Mouse (Mus musculus): ENCODE measurements around the gene Ccsap.

Gene Ccsap

DNA sequence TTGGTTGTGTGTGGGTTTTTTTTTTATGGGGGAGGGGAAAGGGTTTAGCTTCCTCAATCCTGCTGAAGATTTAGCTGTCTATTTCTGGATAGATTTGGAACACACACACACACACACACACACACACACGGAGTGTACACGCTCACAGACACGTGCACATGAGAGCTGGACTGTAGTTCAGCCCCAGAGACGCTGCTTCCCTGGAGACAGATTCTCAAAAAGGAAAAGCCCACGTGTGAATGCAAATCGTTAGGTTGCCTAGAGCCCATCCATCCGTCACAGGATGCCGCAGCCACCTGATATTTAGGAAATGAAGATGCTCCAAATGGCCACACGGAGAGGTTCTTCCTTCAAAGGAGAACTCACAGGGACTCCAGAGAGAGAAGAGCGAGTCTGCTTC, 20.3 kb upstream of the Ccsap start:
- DNase-seq (ENCODE audit: low spot score in 2 of 2): no peak

- no peak for DNase-seq (ENCODE audit: low spot score in 2 of 2)
Observed at GRCm38 (mm10) chr8:123877865-123878264, 17.9 kb upstream of the Ccsap start.

GRCm38 (mm10) chr8:123874324-123874723, 14.3 kb upstream of the Ccsap start:
- no peak for DNase-seq (ENCODE audit: low spot score in 2 of 2)

DNA sequence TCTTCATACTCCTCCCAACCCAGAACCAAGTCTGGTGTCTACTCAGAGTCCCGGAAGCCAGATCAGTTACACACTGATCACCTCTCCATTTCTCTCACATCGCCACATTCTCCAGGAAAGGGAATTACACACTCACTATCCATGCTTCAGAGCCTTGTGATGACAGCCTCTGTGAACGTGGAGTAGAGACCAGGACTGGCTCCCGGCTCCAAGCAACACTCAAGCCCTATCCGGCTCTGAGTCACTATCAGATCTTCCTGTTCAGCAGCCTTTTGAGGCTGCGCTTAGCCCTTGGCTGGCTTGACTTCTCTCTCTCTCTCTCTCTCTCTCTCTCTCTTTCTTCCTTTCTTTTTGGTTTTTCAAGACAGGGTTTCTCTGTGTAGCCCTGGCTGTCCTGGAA, 13.4 kb upstream of the Ccsap start:
- DNase-seq (ENCODE audit: low spot score in 2 of 2): no peak

- no peak for DNase-seq (ENCODE audit: low spot score in 2 of 2)
Observed at GRCm38 (mm10) chr8:123872048-123872447, 12.0 kb upstream of the Ccsap start.

DNA sequence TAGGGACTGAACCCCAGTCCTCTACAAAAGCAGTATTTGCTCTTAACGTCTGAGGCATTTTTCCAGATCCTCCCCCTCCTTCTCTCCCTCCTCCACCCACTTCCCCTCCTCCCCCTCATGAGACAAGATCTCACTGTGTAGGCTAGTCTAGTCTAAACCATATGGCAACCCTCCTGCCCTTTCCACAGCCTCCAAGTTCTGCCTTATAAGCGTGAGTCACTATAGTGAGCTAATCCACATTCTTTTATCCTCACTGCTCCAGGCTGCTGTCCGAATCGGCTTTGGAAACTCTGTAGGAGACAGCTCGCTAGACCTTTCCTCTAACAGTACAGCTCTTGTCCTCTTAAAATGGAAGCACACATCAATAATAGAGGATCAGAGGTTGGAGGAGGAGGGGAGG, 7.0 kb upstream of the Ccsap start:
- no peak for DNase-seq (ENCODE audit: low spot score in 2 of 2)

DNA sequence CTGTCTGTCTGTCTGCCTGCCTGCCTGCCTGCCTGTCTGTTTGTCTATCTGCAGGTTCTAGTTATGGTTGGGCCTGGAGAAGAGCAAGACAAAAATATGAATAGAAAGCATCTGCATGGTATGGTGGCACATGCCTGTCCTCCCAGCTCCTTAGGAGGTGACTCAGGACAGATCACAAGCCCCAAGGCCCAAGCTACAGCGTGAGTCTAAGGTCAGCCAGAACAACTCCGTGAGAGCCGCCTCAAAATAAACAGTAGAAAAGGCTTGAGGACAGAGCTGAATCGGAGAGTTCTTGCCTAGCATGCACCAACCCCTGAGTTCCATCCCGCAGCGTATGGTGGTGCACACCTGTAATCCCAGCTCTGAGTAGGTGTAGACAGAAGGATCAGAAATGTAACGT, 5.8 kb upstream of the Ccsap start:
- no peak for DNase-seq (ENCODE audit: low spot score in 2 of 2)

- DNase-seq (ENCODE audit: low spot score in 2 of 2): no peak
Observed at GRCm38 (mm10) chr8:123860386-123860785, 377 bp upstream of the Ccsap start.

DNA sequence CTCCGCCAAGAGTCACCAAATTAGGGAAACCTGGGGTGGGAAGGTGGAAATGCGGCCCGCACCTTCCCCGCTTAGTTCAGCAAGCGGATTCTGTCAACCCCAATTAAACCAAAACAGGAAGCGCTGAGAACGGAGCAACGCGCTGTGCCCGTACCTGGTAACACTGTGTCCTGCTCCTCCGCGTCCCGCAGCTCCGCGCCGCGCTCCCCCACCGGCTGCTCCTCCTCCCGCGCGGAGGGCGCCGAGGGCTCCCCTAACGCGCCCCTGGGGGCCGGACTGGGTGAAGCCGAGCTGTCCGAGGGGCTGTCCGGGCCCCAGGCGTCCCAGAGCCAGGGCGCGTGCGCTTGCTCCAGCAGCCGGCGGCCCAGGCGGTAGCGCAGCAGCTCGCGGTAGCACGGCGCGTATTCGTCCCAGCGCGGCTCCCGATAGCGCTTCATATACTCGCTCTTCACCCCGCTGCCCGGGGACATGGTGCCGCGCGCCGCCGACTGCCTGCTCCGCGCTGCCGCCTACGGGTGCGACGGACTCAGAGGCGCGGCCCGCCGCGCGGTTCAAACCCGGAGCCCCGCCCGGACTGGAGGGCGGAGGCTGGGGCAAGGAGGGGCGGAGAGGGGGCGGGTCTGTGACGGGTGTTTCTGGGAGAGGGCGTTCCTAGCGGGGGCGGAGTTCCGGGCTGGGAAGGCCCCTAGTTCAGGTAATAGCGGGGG, 915 bp downstream of the Ccsap start:
- peak; percentile 91 to 92 for DNase-seq (ENCODE audit: low spot score in 2 of 2)

GRCm38 (mm10) chr8:123858574-123858940, 1.5 kb downstream of the Ccsap start:
- no peak for DNase-seq (ENCODE audit: low spot score in 2 of 2)

DNA sequence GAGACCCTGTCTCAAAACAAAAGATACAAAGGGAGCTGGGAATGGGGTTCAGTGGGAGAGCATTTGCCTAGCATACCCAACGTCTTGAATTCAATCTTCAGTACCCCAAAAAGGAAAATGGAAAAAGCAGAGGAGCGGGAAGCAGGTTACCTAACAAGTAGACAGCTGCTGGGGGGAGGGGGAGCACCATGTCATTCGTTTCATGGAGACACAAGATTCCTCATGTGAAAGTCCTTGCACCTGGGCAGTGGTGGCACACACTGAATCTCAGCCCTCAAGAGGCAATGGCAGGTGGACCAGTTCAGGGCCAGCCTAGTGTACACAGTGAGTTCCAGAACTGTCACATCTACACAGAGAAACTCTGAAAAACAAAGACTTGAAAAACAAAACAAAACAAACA, 2.6 kb downstream of the Ccsap start:
- no peak for DNase-seq (ENCODE audit: low spot score in 2 of 2)

DNA sequence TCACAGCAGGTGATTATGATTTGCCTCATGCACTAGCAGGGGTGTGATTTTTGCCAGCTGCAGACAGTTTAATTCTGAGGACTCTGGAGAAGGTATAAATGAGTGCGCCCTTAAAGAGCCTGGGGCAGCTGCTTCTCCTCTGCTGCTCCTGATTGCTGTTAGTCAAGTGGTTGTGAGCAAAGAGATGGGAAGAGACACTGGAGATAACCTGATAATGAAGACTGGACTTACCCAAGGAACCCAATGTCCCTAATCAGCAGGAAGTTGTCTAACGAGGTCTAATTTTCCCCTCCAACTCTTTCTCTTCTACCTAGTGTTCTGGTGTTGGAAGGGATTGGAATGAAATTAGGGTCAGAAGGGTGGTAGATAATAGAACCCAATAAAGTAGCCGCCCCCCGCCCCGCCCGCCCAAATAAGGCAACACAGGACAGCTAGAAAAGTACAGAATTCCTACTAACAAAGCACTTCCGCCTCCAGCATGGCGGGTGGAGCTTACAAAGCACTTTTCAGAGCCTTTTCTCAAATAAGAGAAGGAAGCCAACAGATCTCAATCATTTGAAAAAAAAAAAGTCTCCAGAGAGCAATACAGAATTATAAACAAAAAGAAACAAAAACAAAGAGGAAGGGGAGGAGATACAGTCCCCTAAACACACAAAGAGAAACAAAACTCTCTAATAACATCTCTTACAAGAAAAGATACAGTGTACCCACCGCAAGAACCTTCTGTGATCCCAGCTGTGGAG, 5.1 kb downstream of the Ccsap start:
- DNase-seq (ENCODE audit: low spot score in 2 of 2): no peak

DNA sequence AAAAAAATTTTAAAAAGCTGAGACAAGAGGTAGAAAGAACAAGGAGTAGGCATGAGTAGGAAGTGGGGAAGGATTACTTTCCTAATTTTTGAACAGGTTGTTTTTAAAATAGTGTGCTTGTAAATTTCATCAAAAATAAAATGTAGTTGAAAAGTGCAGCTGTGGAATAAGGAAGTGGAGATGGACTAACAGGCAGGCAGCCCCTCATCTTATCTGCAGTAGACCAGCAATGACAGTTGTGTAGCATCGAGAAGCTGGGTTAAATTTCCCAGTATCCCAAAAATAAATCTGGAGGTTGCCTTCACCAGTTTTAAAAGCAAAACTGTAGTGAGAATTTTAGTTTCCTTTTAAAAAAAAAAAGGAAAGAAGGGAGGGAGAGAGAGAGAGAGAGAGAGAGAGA, 5.8 kb downstream of the Ccsap start:
- DNase-seq (ENCODE audit: low spot score in 2 of 2): no peak

DNA sequence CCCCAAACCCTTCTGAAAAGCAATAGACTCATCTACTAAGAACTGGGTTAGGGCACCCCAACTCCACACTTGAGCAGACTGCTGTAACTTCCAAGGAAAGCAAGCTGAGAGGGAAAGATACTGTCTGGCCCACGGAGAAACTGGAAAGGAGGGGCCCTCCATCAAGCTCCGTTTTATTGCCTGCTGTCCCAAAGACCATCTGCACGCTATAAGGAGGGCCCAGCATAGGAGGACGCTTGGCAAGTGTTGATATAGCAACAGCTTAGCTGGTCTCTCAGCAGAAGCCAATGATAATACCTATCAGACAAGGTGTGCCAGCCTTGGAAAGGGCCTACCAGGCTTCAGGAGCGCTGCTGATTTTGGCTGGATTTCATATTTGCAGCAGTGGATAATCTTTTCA, 8.4 kb downstream of the Ccsap start:
- no peak for DNase-seq (ENCODE audit: low spot score in 2 of 2)

GRCm38 (mm10) chr8:123849352-123849751, 10.7 kb downstream of the Ccsap start:
- DNase-seq (ENCODE audit: low spot score in 2 of 2): no peak

GRCm38 (mm10) chr8:123847546-123847945, 12.5 kb downstream of the Ccsap start:
- DNase-seq (ENCODE audit: low spot score in 2 of 2): no peak

DNA sequence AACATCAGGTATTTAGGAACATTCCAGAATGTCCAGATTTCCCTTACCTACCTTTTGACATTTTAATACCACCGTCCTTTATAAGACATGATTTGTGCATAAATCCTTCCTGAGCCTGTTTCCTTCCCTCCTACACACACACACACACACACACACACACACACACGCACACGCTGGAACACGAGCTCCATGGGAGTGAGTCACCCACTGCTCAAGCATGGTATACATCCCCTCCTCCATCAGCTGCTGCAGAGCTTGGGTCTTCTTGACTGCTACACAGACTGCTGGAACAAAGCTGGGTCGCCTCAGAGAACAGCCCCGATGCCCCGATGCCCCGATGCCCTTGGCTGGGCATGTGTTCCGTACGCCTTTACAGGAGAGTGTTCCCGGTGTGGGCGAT, 13.5 kb downstream of the Ccsap start:
- no peak for DNase-seq (ENCODE audit: low spot score in 2 of 2)

DNA sequence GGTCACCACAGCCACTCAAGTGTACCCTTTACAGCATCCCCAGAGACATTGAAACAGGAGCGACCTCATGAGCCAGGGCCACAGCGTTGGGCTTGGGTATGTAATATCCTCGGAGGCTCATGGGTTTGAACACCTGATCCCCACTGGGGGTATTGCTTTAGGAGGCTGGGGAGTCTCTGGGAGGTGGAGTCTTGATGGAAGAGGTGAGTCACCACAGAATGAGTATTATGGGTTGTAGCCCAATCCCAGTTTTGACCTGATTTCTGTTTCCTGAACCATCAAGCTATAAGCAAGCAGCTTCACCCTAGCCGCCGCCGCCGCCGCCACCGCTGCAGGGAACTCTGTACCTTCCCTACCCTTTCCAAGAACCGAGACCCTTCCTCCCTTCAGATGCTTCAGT, 14.0 kb downstream of the Ccsap start:
- DNase-seq (ENCODE audit: low spot score in 2 of 2): no peak

- no peak for DNase-seq (ENCODE audit: low spot score in 2 of 2)
Observed at GRCm38 (mm10) chr8:123845114-123845513, 14.9 kb downstream of the Ccsap start.

DNA sequence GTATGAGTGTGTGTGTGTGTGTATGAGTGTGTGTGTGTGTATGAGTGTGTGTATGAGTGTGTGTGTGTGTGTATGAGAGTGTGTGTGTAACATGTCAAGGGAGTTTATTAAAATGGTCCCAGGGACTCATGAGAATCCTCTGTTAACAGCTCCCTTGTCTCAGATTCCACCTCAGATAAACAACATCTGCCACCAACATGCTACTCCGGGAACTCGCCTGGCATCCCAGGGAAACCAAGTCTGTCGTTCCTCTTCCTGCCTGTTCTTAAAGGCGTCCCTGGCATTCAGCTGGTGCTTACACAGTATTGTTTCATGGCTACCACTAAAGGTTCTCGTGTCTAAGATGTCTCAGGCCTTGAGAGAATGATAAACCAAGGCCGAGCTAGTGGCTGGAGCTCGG, 15.7 kb downstream of the Ccsap start:
- no peak for DNase-seq (ENCODE audit: low spot score in 2 of 2)

- no peak for DNase-seq (ENCODE audit: low spot score in 2 of 2)
Observed at GRCm38 (mm10) chr8:123842086-123842485, 17.9 kb downstream of the Ccsap start.

GRCm38 (mm10) chr8:123840578-123841345, 19.2 kb downstream of the Ccsap start:
- no peak for DNase-seq (ENCODE audit: low spot score in 2 of 2)

GRCm38 (mm10) chr8:123838496-123838895, 21.5 kb downstream of the Ccsap start:
- DNase-seq (ENCODE audit: low spot score in 2 of 2): no peak
